Mouse (Mus musculus): ENCODE data around the gene Pbdc1.
"Not testable (repeated sequence)": the region's sequence is repeated elsewhere in the genome, so short reads cannot be mapped to it uniquely, and the experiment has no call there.

Pbdc1 gene

DNA sequence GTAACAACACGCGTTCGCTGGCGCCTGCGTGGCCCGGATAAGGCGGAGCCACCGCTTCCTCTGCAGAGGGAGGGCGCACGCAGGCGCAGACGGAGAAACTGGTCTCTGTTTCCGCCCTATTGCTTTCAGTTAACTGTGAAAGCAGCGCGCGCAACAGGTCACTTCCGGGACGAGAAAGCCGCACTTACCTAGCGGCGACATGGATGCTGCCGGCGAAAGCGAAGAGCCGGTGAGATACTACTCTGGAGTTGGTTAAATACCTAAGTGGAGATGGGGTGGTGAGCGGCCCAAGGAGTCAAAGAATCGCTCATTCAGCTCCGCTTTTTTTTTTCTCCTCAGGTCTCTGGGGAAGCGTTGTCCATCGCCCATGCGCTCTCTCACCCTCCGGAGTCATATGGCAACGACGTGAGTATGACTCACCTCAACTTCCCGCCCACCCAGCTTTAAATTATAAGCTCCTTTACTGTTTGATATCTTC, at the start of gene Pbdc1:
Gene Pbdc1 (plus strand): TSS at position 142 of the 478 bp plus-strand sequence.
- peak; percentile 92 to 93 for DNase-seq

DNA sequence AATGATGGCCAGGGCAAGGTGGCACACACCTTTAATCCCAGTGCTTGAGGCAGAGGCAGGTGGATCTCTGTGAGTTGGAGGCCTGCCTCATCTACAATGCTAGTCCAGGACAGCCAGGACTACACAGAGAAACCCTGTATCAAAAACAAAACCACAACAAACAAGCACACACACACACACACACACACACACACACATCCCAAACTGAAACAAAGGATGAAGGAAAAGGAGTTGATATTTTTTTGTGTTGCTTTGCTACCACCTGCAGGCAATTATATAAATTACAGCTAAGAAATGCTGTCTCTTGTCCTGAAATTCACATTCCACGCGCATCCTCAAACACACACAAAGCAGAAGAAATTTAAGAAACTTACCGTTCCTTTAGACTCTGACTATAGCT, 41.9 kb upstream of the Pbdc1 start:
- DNase-seq, result no peak

GRCm38 (mm10) chrX:105064294-105064693, 15.3 kb upstream of the Pbdc1 start:
- DNase-seq, result no peak

- DNase-seq, result no peak
These were observed 14.8 kb upstream of the Pbdc1 start for GRCm38 (mm10) chrX:105064801-105065200.

GRCm38 (mm10) chrX:105069671-105070503, 9.7 kb upstream of the Pbdc1 start:
- peak; percentile 78 to 82 for DNase-seq

DNA sequence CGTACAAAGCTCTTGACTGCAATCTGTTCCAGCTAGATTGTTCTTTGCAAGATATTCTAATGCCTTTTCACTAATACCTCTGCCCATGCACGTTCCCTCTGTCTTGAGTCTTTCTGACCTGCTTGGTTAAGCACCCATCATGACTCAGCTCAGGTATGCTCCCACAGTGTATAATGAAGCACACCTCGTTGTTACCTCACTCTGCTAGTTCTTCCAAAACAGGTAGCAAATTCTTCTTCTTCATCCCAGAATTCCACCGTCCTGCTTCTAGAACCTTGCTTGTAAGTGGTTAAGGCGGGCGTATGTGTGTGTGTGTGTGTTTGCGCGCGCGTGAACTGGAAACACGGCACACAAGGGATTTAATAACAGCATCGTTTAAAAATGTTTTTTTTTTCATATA, 405 bp upstream of the Pbdc1 start:
- DNase-seq, result no peak

DNA sequence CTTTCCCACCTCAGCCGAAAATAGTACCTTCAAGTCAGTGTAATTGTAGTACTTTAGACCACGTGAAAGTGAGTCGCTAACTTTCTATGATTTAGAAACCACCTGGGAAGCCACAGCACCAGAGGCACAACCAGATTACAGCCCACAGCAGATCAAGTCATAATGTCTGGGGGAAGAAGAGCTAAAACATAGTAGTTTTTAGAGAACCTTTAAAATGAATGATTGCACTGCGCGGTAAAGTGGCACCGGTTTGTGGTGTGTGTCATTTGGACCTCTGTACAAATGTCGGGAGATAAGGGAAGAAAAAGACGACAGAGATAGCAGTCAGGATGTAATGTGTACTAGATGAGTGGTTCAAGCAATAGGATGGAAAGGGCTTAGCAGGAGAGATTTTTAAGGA, 540 bp downstream of the Pbdc1 start:
- no peak for DNase-seq

DNA sequence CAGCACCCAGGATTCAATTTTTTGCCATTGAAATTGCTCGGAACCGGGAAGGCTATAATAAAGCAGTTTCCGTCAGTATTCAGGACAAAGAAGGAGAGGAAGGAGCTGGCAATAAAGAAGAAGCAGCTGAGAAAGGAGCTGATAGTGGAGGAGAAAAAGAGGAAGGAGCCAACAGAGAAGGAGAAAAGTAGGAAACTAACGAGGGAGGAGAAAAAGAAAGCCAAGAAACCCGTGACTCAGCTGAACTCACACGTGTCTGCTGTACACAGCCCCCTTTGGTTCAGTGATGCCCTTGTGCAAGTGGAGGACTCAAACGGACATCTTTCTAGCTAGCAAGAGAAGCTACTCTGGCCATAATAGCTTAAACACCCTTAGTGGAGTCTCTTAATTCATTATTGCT, 3.5 kb downstream of the Pbdc1 start:
- not testable (repeated sequence) for DNase-seq

- DNase-seq, result peak in 1 of 2 experiments; percentile 26
These were observed 24.6 kb downstream of the Pbdc1 start for GRCm38 (mm10) chrX:105104175-105104574.

GRCm38 (mm10) chrX:105114994-105115393, 35.4 kb downstream of the Pbdc1 start:
- no peak for DNase-seq

- DNase-seq, result peak; percentile 94
These were observed 41.0 kb downstream of the Pbdc1 start, which contains the start of gene Magee1 for GRCm38 (mm10) chrX:105120275-105121226. Gene Magee1 (plus strand): TSS chrX:105120378.

- DNase-seq, result peak; percentile 84 to 91
These were observed 41.8 kb downstream of the Pbdc1 start for GRCm38 (mm10) chrX:105121227-105121865.

DNA sequence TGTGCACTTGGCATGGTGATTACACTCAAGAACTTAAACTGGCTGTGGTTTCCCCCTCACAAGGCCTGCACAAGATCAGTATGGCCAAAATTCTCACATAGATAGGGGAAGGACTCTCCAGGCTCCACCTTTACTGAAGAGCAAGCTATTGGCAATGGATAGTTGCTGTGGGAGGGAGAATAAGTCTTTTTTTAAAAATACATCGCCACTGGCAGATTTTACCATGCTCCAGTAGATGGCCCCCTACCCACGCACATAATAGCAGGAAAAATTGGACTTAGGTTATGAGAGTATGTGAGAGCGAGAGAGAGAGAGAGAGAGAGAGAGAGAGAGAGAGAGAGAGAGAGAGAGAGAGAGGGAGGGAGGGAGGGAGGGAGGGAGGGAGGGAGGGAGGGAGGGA, 45.3 kb downstream of the Pbdc1 start:
- DNase-seq, result no peak

GRCm38 (mm10) chrX:105151872-105152461, 72.4 kb downstream of the Pbdc1 start:
- DNase-seq, result peak in 1 of 2 experiments; percentile 21

GRCm38 (mm10) chrX:105165007-105165406, 85.5 kb downstream of the Pbdc1 start:
- DNase-seq, result not testable (repeated sequence)

Measured in cerebellum, postnatal 25 days (tissue).